Mouse (Mus musculus): ENCODE measurements at regions not wholly inside any gene's neighbourhood (a gene's known extent, or its start where the extent isn't known, plus 50 kb on each side); places are given as distances from the start of the nearest gene placed in this dataset.

GRCm38 (mm10) chr4:3081148-3081952 is 85.8 kb upstream of the Vmn1r2 start:
- no peak overlapping the region for H3K27ac ChIP-seq (ENCODE audit: insufficient read depth, low read depth)
- no peak overlapping the region for H3K4me2 ChIP-seq (ENCODE audit: insufficient read depth, low read depth, poor library complexity, severe bottlenecking)
- TF ChIP-seq ETS1 (conservative IDR thresholded peaks at IDR 0.05; ENCODE audit: low read depth, low read length) (no peak), PAX5 (IDR thresholded peaks at IDR 0.05; ENCODE audit: low read length) (peak; percentile 18; the same call in 1 of the 2 replicates)
- H3K4me1 ChIP-seq (ENCODE audit: control insufficient read depth in 1 of 2, insufficient read depth in 2 of 2): peaks cover 0 to 14% of the 10 kb centered on the region in 2 experiments; a peak in 1 of 4 replicates
- dilution Hi-C loops (cut with MboI; ENCODE audit: extremely low pct_ligation_motif_present, extremely low pct_unique_long_range_greater_than_20kb, low sequenced_read_pairs) (no loop called here), in situ Hi-C loops (cut with MboI; ENCODE audit: low pct_ligation_motif_present, low pct_unique_long_range_greater_than_20kb, low sequenced_read_pairs) (no loop called here)
- H3K4me3 ChIP-seq (replicated peaks in 1 of 3; ENCODE audit: low read depth in 2 of 3, low read length in 2 of 3, poor library complexity in 1 of 3): no peak overlapping the region
- DNase-seq (ENCODE audit: extremely low read depth): peak; percentile 29
- H3K9ac ChIP-seq (ENCODE audit: insufficient read depth, low read depth): no peak overlapping the region
- no peaks in the 10 kb centered on the region for H3K79me2 ChIP-seq (replicated peaks; ENCODE audit: control insufficient read depth, extremely low read depth, insufficient read depth, poor library complexity, severe bottlenecking)
- no peaks in the 10 kb centered on the region for H3K27me3 ChIP-seq (replicated peaks)
- peaks cover 19% of the 10 kb centered on the region for H3K9me3 ChIP-seq (replicated peaks; ENCODE audit: low read length)
- peaks cover 0 to 5% of the 10 kb centered on the region in 2 experiments for H3K36me3 ChIP-seq (replicated peaks in 1 of 2; ENCODE audit: control insufficient read depth in 1 of 2, insufficient read depth in 1 of 2, low read length in 1 of 2)

GRCm38 (mm10) chr4:3081953-3082950 is 84.9 kb upstream of the Vmn1r2 start:
- peak; percentile 29 for DNase-seq (ENCODE audit: extremely low read depth)
- in situ Hi-C loops (cut with MboI; ENCODE audit: low pct_ligation_motif_present, low pct_unique_long_range_greater_than_20kb, low sequenced_read_pairs): no loop called here
- peaks cover 19% of the 10 kb centered on the region for H3K9me3 ChIP-seq (replicated peaks; ENCODE audit: low read length)

GRCm38 (mm10) chr4:3083161-3084020 is 83.7 kb upstream of the Vmn1r2 start:
- Histone ChIP-seq H3K9me3 (replicated peaks; ENCODE audit: low read length) (peaks cover 19% of the 10 kb centered on the region), H3K4me3 (replicated peaks in 1 of 3; ENCODE audit: low read depth in 2 of 3, low read length in 2 of 3, poor library complexity in 1 of 3) (no peak overlapping the region), H3K27me3 (replicated peaks) (no peaks in the 10 kb centered on the region), H3K27ac (ENCODE audit: insufficient read depth, low read depth) (no peak overlapping the region), H3K9ac (ENCODE audit: insufficient read depth, low read depth) (no peak overlapping the region), H3K4me2 (ENCODE audit: insufficient read depth, low read depth, poor library complexity, severe bottlenecking) (no peak overlapping the region), H3K4me1 (ENCODE audit: control insufficient read depth in 1 of 2, insufficient read depth in 2 of 2) (peaks cover 0 to 14% of the 10 kb centered on the region in 2 experiments; a peak in 1 of 4 replicates), H3K36me3 (replicated peaks in 1 of 2; ENCODE audit: control insufficient read depth in 1 of 2, insufficient read depth in 1 of 2, low read length in 1 of 2) (peaks cover 0 to 5% of the 10 kb centered on the region in 2 experiments), H3K79me2 (replicated peaks; ENCODE audit: control insufficient read depth, extremely low read depth, insufficient read depth, poor library complexity, severe bottlenecking) (no peaks in the 10 kb centered on the region)
- in situ Hi-C loops (cut with MboI; ENCODE audit: low pct_ligation_motif_present, low pct_unique_long_range_greater_than_20kb, low sequenced_read_pairs) (no loop called here), dilution Hi-C loops (cut with MboI; ENCODE audit: extremely low pct_ligation_motif_present, extremely low pct_unique_long_range_greater_than_20kb, low sequenced_read_pairs) (no loop called here)
- DNase-seq (ENCODE audit: extremely low read depth): peak; percentile 30
- TF ChIP-seq PAX5 (IDR thresholded peaks at IDR 0.05; ENCODE audit: low read length): no peak
- TF ChIP-seq MAX (IDR thresholded peaks at IDR 0.05; ENCODE audit: low read length): no peak
- no peak for TF ChIP-seq POLR2AphosphoS2 (IDR thresholded peaks at IDR 0.05; ENCODE audit: low read depth, low read length)
- TF ChIP-seq USF2 (conservative IDR thresholded peaks at IDR 0.05; ENCODE audit: low read depth, low read length): no peak
- no peak for TF ChIP-seq UBTF (IDR thresholded peaks at IDR 0.05; ENCODE audit: low read depth, low read length)
- no peak for TF ChIP-seq MEF2A (IDR thresholded peaks at IDR 0.05; ENCODE audit: borderline replicate concordance, low read depth, low read length)
- no peak for TF ChIP-seq NELFE (IDR thresholded peaks at IDR 0.05; ENCODE audit: low read depth, low read length)
- no peak for TF ChIP-seq HCFC1 (IDR thresholded peaks at IDR 0.05; ENCODE audit: low read depth, low read length)
- no peak for TF ChIP-seq ZKSCAN1 (IDR thresholded peaks at IDR 0.05; ENCODE audit: borderline replicate concordance, low read depth, low read length)
- TF ChIP-seq EP300 (IDR thresholded peaks at IDR 0.05; ENCODE audit: low read length): no peak

More at GRCm38 (mm10) chr4:3081953-3082950, 84.9 kb upstream of the Vmn1r2 start:
- dilution Hi-C loops (cut with MboI; ENCODE audit: extremely low pct_ligation_motif_present, extremely low pct_unique_long_range_greater_than_20kb, low sequenced_read_pairs): no loop called here
- TF ChIP-seq JUN (IDR thresholded peaks at IDR 0.05; ENCODE audit: insufficient read depth, low read depth, low read length): no peak
- Histone ChIP-seq H3K27me3 (replicated peaks) (no peaks in the 10 kb centered on the region), H3K4me3 (replicated peaks in 1 of 3; ENCODE audit: low read depth in 2 of 3, low read length in 2 of 3, poor library complexity in 1 of 3) (no peak overlapping the region), H3K9ac (ENCODE audit: insufficient read depth, low read depth) (no peak overlapping the region), H3K4me2 (ENCODE audit: insufficient read depth, low read depth, poor library complexity, severe bottlenecking) (no peak overlapping the region), H3K36me3 (replicated peaks in 1 of 2; ENCODE audit: control insufficient read depth in 1 of 2, insufficient read depth in 1 of 2, low read length in 1 of 2) (peaks cover 0 to 5% of the 10 kb centered on the region in 2 experiments), H3K27ac (ENCODE audit: insufficient read depth, low read depth) (no peak overlapping the region), H3K79me2 (replicated peaks; ENCODE audit: control insufficient read depth, extremely low read depth, insufficient read depth, poor library complexity, severe bottlenecking) (no peaks in the 10 kb centered on the region), H3K4me1 (ENCODE audit: control insufficient read depth in 1 of 2, insufficient read depth in 2 of 2) (peaks cover 0 to 14% of the 10 kb centered on the region in 2 experiments; a peak in 1 of 4 replicates)

All from CH12.LX (cell line).